Mouse (Mus musculus) MEL (cell line): ENCODE data around the gene Gcc2. TPM values are rescaled to one million over a fixed set of nuclear protein-coding genes. Genes with fewer than 3 reads are reported as not detected.

ENCODE experiments used
- DNase-seq: peaks from one replicate; pipeline ENCODE4 v3.0.0; 2011; ENCODE audit warnings: low read depth, low spot score
- H3K27ac ChIP-seq: 2 replicates; pipeline ENCODE4 v1.5.1; 2012; ENCODE audit warnings: low read depth, mild to moderate bottlenecking, control low read depth, low read length, moderate library complexity; ENCODE audit not compliant: control insufficient read depth
- H3K27me3 ChIP-seq, 2 experiments: fragments of 150-350 bp in 1 of 2; sonication (generic) in 1 of 2; 2 replicates each; pipeline ENCODE4 v1.6.1; 2012; ENCODE audit warnings: low read length in 2 of 2, mild to moderate bottlenecking in 2 of 2, improper control_type of control experiment in 1 of 2, moderate library complexity in 1 of 2; ENCODE audit not compliant: insufficient read depth in 2 of 2, control insufficient read depth in 1 of 2
- H3K36me3 ChIP-seq, 2 experiments: 2 replicates each; pipeline ENCODE4 v1.6.1; 2012 to 2014; ENCODE audit warnings: low read length in 2 of 2, improper control_type of control experiment in 1 of 2, inconsistent platforms in 1 of 2, mild to moderate bottlenecking in 1 of 2; ENCODE audit not compliant: insufficient read depth in 2 of 2, control insufficient read depth in 1 of 2
- H3K4me1 ChIP-seq, 2 experiments: fragments of 150-350 bp in 1 of 2; sonication (generic) in 1 of 2; 2 replicates each; pipeline ENCODE4 v1.6.1; 2012; ENCODE audit warnings: low read length in 2 of 2, improper control_type of control experiment in 1 of 2, mild to moderate bottlenecking in 1 of 2; ENCODE audit not compliant: insufficient read depth in 2 of 2, control insufficient read depth in 1 of 2
- H3K4me3 ChIP-seq, 2 experiments: fragments of 150-350 bp in 1 of 2; sonication (generic) in 1 of 2; 2 replicates each; pipeline ENCODE4 v1.5.1; 2012; ENCODE audit warnings: low read depth in 2 of 2, low read length in 2 of 2, mild to moderate bottlenecking in 2 of 2, moderate library complexity in 2 of 2, control low read depth in 1 of 2, improper control_type of control experiment in 1 of 2; ENCODE audit not compliant: control insufficient read depth in 1 of 2, insufficient read depth in 1 of 2
- H3K79me2 ChIP-seq: 2 replicates; pipeline ENCODE4 v1.6.1; 2012; ENCODE audit warnings: mild to moderate bottlenecking, low read length, moderate library complexity; ENCODE audit not compliant: control insufficient read depth, poor library complexity, insufficient read depth
- H3K9ac ChIP-seq: 2 replicates; pipeline ENCODE4 v1.6.1; 2012; ENCODE audit warnings: low read depth, mild to moderate bottlenecking, control low read depth, low read length, moderate library complexity; ENCODE audit not compliant: control insufficient read depth, poor library complexity, severe bottlenecking
- H3K9me3 ChIP-seq: fragments of 150-350 bp; sonication (generic); replicated peaks from 2 replicates; pipeline ENCODE4 v1.6.1; 2012; ENCODE audit warnings: mild to moderate bottlenecking, low read length, improper control_type of control experiment, moderate library complexity; ENCODE audit not compliant: insufficient read depth
- CTCF ChIP-seq, 3 experiments: IDR thresholded peaks in 2 of 3; conservative IDR thresholded peaks in 1 of 3; 2 replicates each; pipeline ENCODE4 v1.5.1; 2011 to 2012; ENCODE audit warnings: low read length in 3 of 3, low read depth in 2 of 3, mild to moderate bottlenecking in 2 of 3, improper control_type of control experiment in 1 of 3, inconsistent platforms in 1 of 3, mixed read lengths in 1 of 3, moderate library complexity in 1 of 3; ENCODE audit not compliant: control insufficient read depth in 1 of 3, insufficient read depth in 1 of 3, poor library complexity in 1 of 3, severe bottlenecking in 1 of 3
- GABPA ChIP-seq: IDR thresholded peaks from 2 replicates; pipeline ENCODE4 v1.6.1; 2012; ENCODE audit warnings: low read depth, mild to moderate bottlenecking, inconsistent platforms, low read length, improper control_type of control experiment, moderate library complexity
- GATA1 ChIP-seq: IDR thresholded peaks from 2 replicates; pipeline ENCODE4 v1.6.1; 2011; ENCODE audit warnings: low read depth, low read length, improper control_type of control experiment
- KAT2A ChIP-seq: conservative IDR thresholded peaks from 2 replicates; pipeline ENCODE4 v1.6.1; 2012; ENCODE audit warnings: low read depth, low read length, improper control_type of control experiment, inconsistent platforms
- MAZ ChIP-seq: IDR thresholded peaks from 2 replicates; pipeline ENCODE4 v1.6.1; 2012; ENCODE audit warnings: low read depth, mild to moderate bottlenecking, inconsistent platforms, low read length, improper control_type of control experiment
- MEF2A ChIP-seq: IDR thresholded peaks from 2 replicates; pipeline ENCODE4 v1.6.1; 2014; ENCODE audit warnings: low read depth, mild to moderate bottlenecking, inconsistent platforms, low read length, improper control_type of control experiment; ENCODE audit not compliant: poor library complexity, insufficient replicate concordance, severe bottlenecking; ENCODE audit errors: extremely low read depth
- MXI1 ChIP-seq: IDR thresholded peaks from 2 replicates; pipeline ENCODE4 v1.6.1; 2011; ENCODE audit warnings: mild to moderate bottlenecking, low read depth, low read length, improper control_type of control experiment
- NELFE ChIP-seq: IDR thresholded peaks from 2 replicates; pipeline ENCODE4 v1.6.1; 2011; ENCODE audit warnings: low read depth, low read length, improper control_type of control experiment
- NRF1 ChIP-seq: IDR thresholded peaks from 2 replicates; pipeline ENCODE4 v1.6.1; 2014; ENCODE audit warnings: low read depth, mild to moderate bottlenecking, inconsistent platforms, low read length, improper control_type of control experiment, moderate library complexity; ENCODE audit not compliant: poor library complexity, insufficient read depth, severe bottlenecking
- POLR2AphosphoS2 ChIP-seq: IDR thresholded peaks from 2 replicates; pipeline ENCODE4 v1.6.1; 2011; ENCODE audit warnings: low read length, improper control_type of control experiment
- RAD21 ChIP-seq: IDR thresholded peaks from 2 replicates; pipeline ENCODE4 v1.6.1; 2011; ENCODE audit warnings: mild to moderate bottlenecking, low read depth, low read length, improper control_type of control experiment
- SMC3 ChIP-seq: IDR thresholded peaks from 2 replicates; pipeline ENCODE4 v1.6.1; 2011; ENCODE audit warnings: low read depth, low read length, improper control_type of control experiment
- TBP ChIP-seq: IDR thresholded peaks from 2 replicates; pipeline ENCODE4 v1.8.0; 2011; ENCODE audit warnings: low read depth, low read length, improper control_type of control experiment
- TCF12 ChIP-seq: IDR thresholded peaks from 2 replicates; pipeline ENCODE4 v1.6.1; 2014; ENCODE audit warnings: low read depth, mild to moderate bottlenecking, inconsistent platforms, low read length, improper control_type of control experiment, moderate library complexity
- USF1 ChIP-seq: IDR thresholded peaks from 2 replicates; pipeline ENCODE4 v1.6.1; 2014; ENCODE audit warnings: low read depth, mild to moderate bottlenecking, inconsistent platforms, low read length, improper control_type of control experiment, moderate library complexity
- USF2 ChIP-seq, 2 experiments: IDR thresholded peaks; 2 replicates each; pipeline ENCODE4 v1.6.1; 2011 to 2012; ENCODE audit warnings: improper control_type of control experiment in 2 of 2, low read length in 2 of 2, borderline replicate concordance in 1 of 2, inconsistent platforms in 1 of 2, low read depth in 1 of 2, mild to moderate bottlenecking in 1 of 2; ENCODE audit not compliant: insufficient read depth in 1 of 2
- ZC3H11A ChIP-seq: IDR thresholded peaks from 2 replicates; pipeline ENCODE4 v1.6.1; 2012; ENCODE audit warnings: low read depth, mild to moderate bottlenecking, inconsistent platforms, low read length, improper control_type of control experiment
- ZNF384 ChIP-seq: IDR thresholded peaks from 2 replicates; pipeline ENCODE4 v1.6.1; 2012; ENCODE audit warnings: low read depth, mild to moderate bottlenecking, inconsistent platforms, low read length, improper control_type of control experiment
- polyA plus RNA-seq, 2 experiments: library from polyadenylated mRNA; stranded (reverse) in 1 of 2; unstranded in 1 of 2; fragments of >175 nt in 1 of 2; fragments of >200 nt in 1 of 2; gene quantifications; 2 replicates each; pipeline versions ENCODE4 v1.2.1 to v1.2.4; 2012; ENCODE audit warnings: low replicate concordance in 2 of 2, low read depth in 1 of 2; ENCODE audit not compliant: insufficient read length in 2 of 2, insufficient read depth in 1 of 2, missing spikeins in 1 of 2
- total RNA-seq: library from RNA; depleted of rRNA; stranded (reverse); fragments of 300-350 nt; gene quantifications from 2 replicates; pipeline ENCODE4 v1.2.3, GENCODE M21; 2012

The Gcc2 gene
- total and polyA plus RNA-seq, 3 experiments: 14.4 to 18.0 TPM; not detected in 1

- TF ChIP-seq TCF12 (no peak), MXI1 (no peak), GABPA (no peak), MAZ (no peak), SMC3 (no peak), ZNF384 (no peak), CTCF (IDR thresholded peaks at IDR 0.05 in 2 of 3, conservative IDR thresholded peaks at IDR 0.05 in 1 of 3; ENCODE audit: control insufficient read depth in 1 of 3, insufficient read depth in 1 of 3, low read depth in 2 of 3, low read length in 3 of 3, poor library complexity in 1 of 3, severe bottlenecking in 1 of 3) (no peak), NELFE (no peak), USF1 (no peak), TBP (no peak), KAT2A (no peak), NRF1 (no peak), POLR2AphosphoS2 (no peak)
- no peak overlapping the region for H3K4me3 ChIP-seq
- H3K9ac ChIP-seq: no peak overlapping the region
- H3K9me3 ChIP-seq: no peaks in the 10 kb centered on the region
- H3K27ac ChIP-seq: no peak overlapping the region
- H3K27me3 ChIP-seq: no peaks in the 10 kb centered on the region
- no peaks in the 10 kb centered on the region for H3K36me3 ChIP-seq
- no peaks in the 10 kb centered on the region for H3K4me1 ChIP-seq
- DNase-seq: no peak
- H3K79me2 ChIP-seq: no peaks in the 10 kb centered on the region
Observed at GRCm38 (mm10) chr10:58212230-58212629, 43.1 kb upstream of the Gcc2 start.

GRCm38 (mm10) chr10:58214497-58214896, 40.8 kb upstream of the Gcc2 start:
- Histone ChIP-seq H3K4me1 (no peaks in the 10 kb centered on the region), H3K79me2 (no peaks in the 10 kb centered on the region), H3K27ac (no peak overlapping the region), H3K36me3 (no peaks in the 10 kb centered on the region), H3K27me3 (no peaks in the 10 kb centered on the region), H3K4me3 (no peak overlapping the region), H3K9me3 (no peaks in the 10 kb centered on the region), H3K9ac (no peak overlapping the region)
- DNase-seq: no peak
- TF ChIP-seq CTCF (IDR thresholded peaks at IDR 0.05 in 2 of 3, conservative IDR thresholded peaks at IDR 0.05 in 1 of 3; ENCODE audit: control insufficient read depth in 1 of 3, insufficient read depth in 1 of 3, low read depth in 2 of 3, low read length in 3 of 3, poor library complexity in 1 of 3, severe bottlenecking in 1 of 3): no peak

GRCm38 (mm10) chr10:58214934-58215333, 40.4 kb upstream of the Gcc2 start:
- Histone ChIP-seq H3K9me3 (no peaks in the 10 kb centered on the region), H3K27ac (no peak overlapping the region), H3K4me1 (no peaks in the 10 kb centered on the region), H3K36me3 (no peaks in the 10 kb centered on the region), H3K9ac (no peak overlapping the region), H3K79me2 (no peaks in the 10 kb centered on the region), H3K27me3 (no peaks in the 10 kb centered on the region), H3K4me3 (no peak overlapping the region)
- no peak for DNase-seq
- TF ChIP-seq USF2 (IDR thresholded peaks at IDR 0.05; ENCODE audit: borderline replicate concordance in 1 of 2, insufficient read depth in 1 of 2, low read depth in 1 of 2, low read length in 2 of 2): no peak
- TF ChIP-seq MEF2A: no peak
- TF ChIP-seq RAD21: no peak
- no peak for TF ChIP-seq GATA1
- no peak for TF ChIP-seq NRF1
- no peak for TF ChIP-seq ZC3H11A
- no peak for TF ChIP-seq NELFE
